Mouse (Mus musculus): Measurements from ENCODE around the gene Hcst. TPM values are rescaled to one million over a fixed set of nuclear protein-coding genes. Genes with fewer than 3 reads are reported as not detected.

Hcst gene
- total and polyA plus RNA-seq, 2 experiments: 1.9 to 5.0 TPM

GRCm38 (mm10) chr7:30440697-30441096, 21.0 kb upstream of the Hcst start:
- DNase-seq (ENCODE audit: extremely low read depth, low read depth, low spot score): peak; percentile 32
- no peak overlapping the region for H3K9ac ChIP-seq (ENCODE audit: low read depth, low read length)
- H3K79me2 ChIP-seq (ENCODE audit: control insufficient read depth, insufficient read depth, low read length): no peaks in the 10 kb centered on the region
- TF ChIP-seq POLR2A (IDR thresholded peaks at IDR 0.05; ENCODE audit: extremely low read depth, insufficient read depth, low read length) (no peak), CTCF (IDR thresholded peaks at IDR 0.05; ENCODE audit: low read depth, low read length) (peak; percentile 94)
- H3K4me1 ChIP-seq (ENCODE audit: control insufficient read depth, insufficient read depth, low read length): no peaks in the 10 kb centered on the region
- no peaks in the 10 kb centered on the region for H3K36me3 ChIP-seq (ENCODE audit: control insufficient read depth, insufficient read depth, low read length)
- no peak overlapping the region for H3K27ac ChIP-seq (replicated peaks; ENCODE audit: insufficient read depth, low read depth, low read length)
- no peak overlapping the region for H3K4me3 ChIP-seq (ENCODE audit: insufficient read depth, low read depth, low read length)
- WGBS: 31% methylated on average over 5 of the region's 5 CpGs
- H3K27me3 ChIP-seq (ENCODE audit: control insufficient read depth, insufficient read depth, low read length): peaks cover 8% of the 10 kb centered on the region

GRCm38 (mm10) chr7:30439734-30440133, 20.1 kb upstream of the Hcst start:
- Histone ChIP-seq H3K4me1 (ENCODE audit: control insufficient read depth, insufficient read depth, low read length) (no peaks in the 10 kb centered on the region), H3K36me3 (ENCODE audit: control insufficient read depth, insufficient read depth, low read length) (no peaks in the 10 kb centered on the region), H3K27ac (replicated peaks; ENCODE audit: insufficient read depth, low read depth, low read length) (no peak overlapping the region), H3K27me3 (ENCODE audit: control insufficient read depth, insufficient read depth, low read length) (peaks cover 7% of the 10 kb centered on the region), H3K79me2 (ENCODE audit: control insufficient read depth, insufficient read depth, low read length) (no peaks in the 10 kb centered on the region), H3K4me3 (ENCODE audit: insufficient read depth, low read depth, low read length) (no peak overlapping the region), H3K9ac (ENCODE audit: low read depth, low read length) (no peak overlapping the region)
- no peak for TF ChIP-seq POLR2A (IDR thresholded peaks at IDR 0.05; ENCODE audit: extremely low read depth, insufficient read depth, low read length)
- TF ChIP-seq CTCF (IDR thresholded peaks at IDR 0.05; ENCODE audit: low read depth, low read length): no peak
- no peak for DNase-seq (ENCODE audit: extremely low read depth, low read depth, low spot score)
- WGBS: 89% methylated on average over 13 of the region's 13 CpGs

GRCm38 (mm10) chr7:30436879-30437278, 17.2 kb upstream of the Hcst start:
- no peaks in the 10 kb centered on the region for H3K4me1 ChIP-seq (ENCODE audit: control insufficient read depth, insufficient read depth, low read length)
- H3K79me2 ChIP-seq (ENCODE audit: control insufficient read depth, insufficient read depth, low read length): no peaks in the 10 kb centered on the region
- TF ChIP-seq CTCF (IDR thresholded peaks at IDR 0.05; ENCODE audit: low read depth, low read length) (no peak), POLR2A (IDR thresholded peaks at IDR 0.05; ENCODE audit: extremely low read depth, insufficient read depth, low read length) (no peak)
- 64% methylated on average over 10 of the region's 10 CpGs for WGBS
- no peak overlapping the region for H3K4me3 ChIP-seq (ENCODE audit: insufficient read depth, low read depth, low read length)
- H3K27ac ChIP-seq (replicated peaks; ENCODE audit: insufficient read depth, low read depth, low read length): no peak overlapping the region
- H3K36me3 ChIP-seq (ENCODE audit: control insufficient read depth, insufficient read depth, low read length): no peaks in the 10 kb centered on the region
- no peak for DNase-seq (ENCODE audit: extremely low read depth, low read depth, low spot score)
- no peaks in the 10 kb centered on the region for H3K27me3 ChIP-seq (ENCODE audit: control insufficient read depth, insufficient read depth, low read length)
- no peak overlapping the region for H3K9ac ChIP-seq (ENCODE audit: low read depth, low read length)

GRCm38 (mm10) chr7:30435156-30435555, 15.5 kb upstream of the Hcst start:
- no peaks in the 10 kb centered on the region for H3K4me1 ChIP-seq (ENCODE audit: control insufficient read depth, insufficient read depth, low read length)
- no peak overlapping the region for H3K4me3 ChIP-seq (ENCODE audit: insufficient read depth, low read depth, low read length)
- H3K36me3 ChIP-seq (ENCODE audit: control insufficient read depth, insufficient read depth, low read length): no peaks in the 10 kb centered on the region
- no peak for DNase-seq (ENCODE audit: extremely low read depth, low read depth, low spot score)
- WGBS: 62% methylated on average over 9 of the region's 9 CpGs
- TF ChIP-seq CTCF (IDR thresholded peaks at IDR 0.05; ENCODE audit: low read depth, low read length) (no peak), POLR2A (IDR thresholded peaks at IDR 0.05; ENCODE audit: extremely low read depth, insufficient read depth, low read length) (no peak)
- H3K27ac ChIP-seq (replicated peaks; ENCODE audit: insufficient read depth, low read depth, low read length): no peak overlapping the region
- H3K27me3 ChIP-seq (ENCODE audit: control insufficient read depth, insufficient read depth, low read length): no peaks in the 10 kb centered on the region
- no peaks in the 10 kb centered on the region for H3K79me2 ChIP-seq (ENCODE audit: control insufficient read depth, insufficient read depth, low read length)
- H3K9ac ChIP-seq (ENCODE audit: low read depth, low read length): no peak overlapping the region

GRCm38 (mm10) chr7:30434701-30435100, 15.0 kb upstream of the Hcst start:
- Histone ChIP-seq H3K79me2 (ENCODE audit: control insufficient read depth, insufficient read depth, low read length) (no peaks in the 10 kb centered on the region), H3K9ac (ENCODE audit: low read depth, low read length) (no peak overlapping the region), H3K27ac (replicated peaks; ENCODE audit: insufficient read depth, low read depth, low read length) (no peak overlapping the region), H3K4me3 (ENCODE audit: insufficient read depth, low read depth, low read length) (no peak overlapping the region), H3K4me1 (ENCODE audit: control insufficient read depth, insufficient read depth, low read length) (no peaks in the 10 kb centered on the region), H3K36me3 (ENCODE audit: control insufficient read depth, insufficient read depth, low read length) (no peaks in the 10 kb centered on the region), H3K27me3 (ENCODE audit: control insufficient read depth, insufficient read depth, low read length) (no peaks in the 10 kb centered on the region)
- 73% methylated on average over 10 of the region's 10 CpGs for WGBS
- no peak for TF ChIP-seq CTCF (IDR thresholded peaks at IDR 0.05; ENCODE audit: low read depth, low read length)
- TF ChIP-seq POLR2A (IDR thresholded peaks at IDR 0.05; ENCODE audit: extremely low read depth, insufficient read depth, low read length): no peak
- DNase-seq (ENCODE audit: extremely low read depth, low read depth, low spot score): no peak

- H3K27ac ChIP-seq (replicated peaks; ENCODE audit: insufficient read depth, low read depth, low read length): no peak overlapping the region
- H3K9ac ChIP-seq (ENCODE audit: low read depth, low read length): no peak overlapping the region
- WGBS: 3% methylated on average over 10 of the region's 10 CpGs
- H3K79me2 ChIP-seq (ENCODE audit: control insufficient read depth, insufficient read depth, low read length): no peaks in the 10 kb centered on the region
- H3K27me3 ChIP-seq (ENCODE audit: control insufficient read depth, insufficient read depth, low read length): no peaks in the 10 kb centered on the region
- DNase-seq (ENCODE audit: extremely low read depth, low read depth, low spot score): no peak
- H3K4me3 ChIP-seq (ENCODE audit: insufficient read depth, low read depth, low read length): no peak overlapping the region
- no peaks in the 10 kb centered on the region for H3K36me3 ChIP-seq (ENCODE audit: control insufficient read depth, insufficient read depth, low read length)
- H3K4me1 ChIP-seq (ENCODE audit: control insufficient read depth, insufficient read depth, low read length): no peaks in the 10 kb centered on the region
- no peak for TF ChIP-seq POLR2A (IDR thresholded peaks at IDR 0.05; ENCODE audit: extremely low read depth, insufficient read depth, low read length)
- TF ChIP-seq CTCF (IDR thresholded peaks at IDR 0.05; ENCODE audit: low read depth, low read length): no peak
These were observed 14.6 kb upstream of the Hcst start for GRCm38 (mm10) chr7:30434238-30434637.
